Comparison of ENCODE assay signal across 23 mouse cellular contexts in genomic region chr13:74296376-74296775, GRCm38 (mm10). TPM values are rescaled to one million over a fixed set of nuclear protein-coding genes. Genes with fewer than 3 reads are reported as not detected.
A peak's percentile ranks its signal among the peaks of the same experiment; 100 is the strongest.
DNase-seq lines count a peak whose midpoint lies in the region; ATAC-seq and TF ChIP-seq lines count a peak whose summit lies in the region.
"Had no signal": no experiment of that assay in that cellular context is flagged by ENCODE, and none has a peak within 500 bp of the region (broad histone marks: within the 10 kb centered on the region; RNA-seq: fewer than 3 reads in every experiment).

No protein-coding gene starts in this region.

- H3K4me2 ChIP-seq in kidney, embryonic 15.5 days, result no peak overlapping the region
- H3K4me2 ChIP-seq in hindbrain, embryonic 14.5 days (replicated peaks), result no peak overlapping the region
- H3K4me2 ChIP-seq: embryonic facial prominence, embryonic 12.5 days; forebrain, embryonic 13.5 days; forebrain, embryonic 15.5 days had no signal

- intact Hi-C loops in heart, adult 2 months (cut with DNase I), result loop anchor here (5.0 kb wide), 1 partner anchor 49 kb away; no protein-coding TSS in a partner anchor

- no peak overlapping the region for H3K9ac ChIP-seq in heart, adult 2 months (ENCODE audit: low read depth, low read length)
- H3K9ac ChIP-seq in kidney, embryonic 15.5 days, result no peak overlapping the region
- no peak overlapping the region for H3K9ac ChIP-seq in hindbrain, embryonic 14.5 days
- H3K9ac ChIP-seq: embryonic facial prominence, embryonic 12.5 days; forebrain, embryonic 13.5 days; forebrain, embryonic 15.5 days; forebrain, postnatal 0 days had no signal

- no peaks in the 10 kb centered on the region for H3K27me3 ChIP-seq in heart, adult 2 months (ENCODE audit: control insufficient read depth, insufficient read depth, low read length)
- peaks cover 26% of the 10 kb centered on the region for H3K27me3 ChIP-seq in kidney, embryonic 15.5 days
- peaks cover 16% of the 10 kb centered on the region for H3K27me3 ChIP-seq in hindbrain, embryonic 14.5 days (ENCODE audit: control insufficient read depth, insufficient read depth, low read length)

- H3K9me3 ChIP-seq in kidney, embryonic 15.5 days (replicated peaks), result no peaks in the 10 kb centered on the region
- no peaks in the 10 kb centered on the region for H3K9me3 ChIP-seq in hindbrain, embryonic 14.5 days (ENCODE audit: control insufficient read depth, low read length)
- H3K9me3 ChIP-seq: embryonic facial prominence, embryonic 10.5 days; embryonic facial prominence, embryonic 12.5 days; forebrain, embryonic 13.5 days; forebrain, embryonic 15.5 days had no signal

- peak; percentile 43 for DNase-seq in heart, adult 11 months
- DNase-seq in heart, adult 2 months, result no peak
- DNase-seq in 3T3-L1 (ENCODE audit: low read depth, low spot score), result peak; percentile 57
- no peak for DNase-seq in lung, postnatal 10 days
- no peak for DNase-seq in hindbrain, embryonic 14.5 days (ENCODE audit: low spot score)
- DNase-seq: adrenal gland, postnatal 10 days; adrenal gland, postnatal 25 days; cerebellum, adult 11-12 months; cerebellum, adult 2 months; cerebellum, adult 9-10 months; cerebellum, postnatal 10 days; cerebellum, postnatal 25 days; forebrain, postnatal 0 days had no signal

- TF ChIP-seq POLR2A in heart, adult 2 months (IDR thresholded peaks at IDR 0.05; ENCODE audit: insufficient read depth, low read depth, low read length), result no peak
- no peak for TF ChIP-seq POLR2A in embryonic fibroblast, embryonic 13.5 days (IDR thresholded peaks at IDR 0.05; ENCODE audit: low read depth, low read length)

- H3K27ac ChIP-seq in heart, adult 2 months, result no peak overlapping the region
- peak overlapping the region; percentile 54 for H3K27ac ChIP-seq in embryonic fibroblast, embryonic 13.5 days (ENCODE audit: insufficient read depth, low read length)
- no peak overlapping the region for H3K27ac ChIP-seq in kidney, embryonic 15.5 days
- H3K27ac ChIP-seq in hindbrain, embryonic 14.5 days, result no peak overlapping the region
- H3K27ac ChIP-seq: embryonic facial prominence, embryonic 10.5 days; embryonic facial prominence, embryonic 12.5 days; forebrain, embryonic 13.5 days; forebrain, embryonic 15.5 days had no signal

- TF ChIP-seq EP300 in heart, adult 2 months (IDR thresholded peaks at IDR 0.05; ENCODE audit: insufficient read depth, low read depth, low read length), result no peak

- WGBS in heart, adult 2 months, result 61% methylated on average over 7 of the region's 7 CpGs
- 73% methylated on average over 7 of the region's 7 CpGs for WGBS in kidney, embryonic 15.5 days
- 81% methylated on average over 7 of the region's 7 CpGs for WGBS in hindbrain, embryonic 14.5 days

- H3K79me2 ChIP-seq in heart, adult 2 months (replicated peaks; ENCODE audit: control insufficient read depth, insufficient read depth, low read length), result no peaks in the 10 kb centered on the region

- no peak for TF ChIP-seq CTCF in heart, adult 2 months (IDR thresholded peaks at IDR 0.05)
- TF ChIP-seq CTCF in embryonic fibroblast, embryonic 13.5 days (IDR thresholded peaks at IDR 0.05; ENCODE audit: borderline replicate concordance, insufficient read depth, low read length), result no peak

- H3K36me3 ChIP-seq in heart, adult 2 months (ENCODE audit: control insufficient read depth, insufficient read depth, low read length), result no peaks in the 10 kb centered on the region
- 0 out of 2 replicates have a peak, but pooled peaks cover under 1% of the 10 kb centered on the region for H3K36me3 ChIP-seq in kidney, embryonic 15.5 days
- no peaks in the 10 kb centered on the region for H3K36me3 ChIP-seq in hindbrain, embryonic 14.5 days (replicated peaks; ENCODE audit: control insufficient read depth, insufficient read depth)
- H3K36me3 ChIP-seq: embryonic facial prominence, embryonic 10.5 days; embryonic facial prominence, embryonic 12.5 days; forebrain, embryonic 15.5 days had no signal

- no peaks in the 10 kb centered on the region for H3K4me1 ChIP-seq in heart, adult 2 months (ENCODE audit: control insufficient read depth, insufficient read depth, low read length)
- H3K4me1 ChIP-seq in embryonic fibroblast, embryonic 13.5 days (ENCODE audit: control insufficient read depth, insufficient read depth, low read length), result 0 out of 2 replicates have a peak, but pooled peaks cover 4% of the 10 kb centered on the region
- peaks cover 7% of the 10 kb centered on the region for H3K4me1 ChIP-seq in kidney, embryonic 15.5 days
- no peaks in the 10 kb centered on the region for H3K4me1 ChIP-seq in hindbrain, embryonic 14.5 days (replicated peaks; ENCODE audit: control insufficient read depth, insufficient read depth, low read length)
- H3K4me1 ChIP-seq: embryonic facial prominence, embryonic 12.5 days had no signal

- no peak for ATAC-seq in kidney, embryonic 15.5 days (replicated peaks; ENCODE audit: low FRiP score)
- no peak for ATAC-seq in hindbrain, embryonic 14.5 days (ENCODE audit: low FRiP score)
- ATAC-seq: activated CD4-positive, CD25-positive, alpha-beta regulatory T cell, adult 4 months; forebrain, embryonic 13.5 days; forebrain, embryonic 15.5 days; forebrain, postnatal 0 days; Patski had no signal

- H3K4me3 ChIP-seq in heart, adult 2 months, result no peak overlapping the region
- no peak overlapping the region for H3K4me3 ChIP-seq in embryonic fibroblast, embryonic 13.5 days (ENCODE audit: insufficient read depth, low read length)
- H3K4me3 ChIP-seq in kidney, embryonic 15.5 days (replicated peaks), result no peak overlapping the region
- no peak overlapping the region for H3K4me3 ChIP-seq in hindbrain, embryonic 14.5 days (replicated peaks; ENCODE audit: low read length)
- H3K4me3 ChIP-seq: embryonic facial prominence, embryonic 10.5 days; embryonic facial prominence, embryonic 12.5 days; erythroblast, embryonic 14.5 days; forebrain, embryonic 13.5 days; forebrain, embryonic 15.5 days had no signal

RNA-seq across cellular contexts. Expression of gene Ahrr, which starts 4.2 kb away (rescaled TPM):
- total RNA-seq in heart, adult 2 months (2021), result under 1 TPM; 0.89 to 0.91 TPM
- polyA plus RNA-seq in heart, adult 2 months (2012; rRNA removed), result 1.2 and 2.7 TPM in 2 replicates
- 15.7 and 18.5 TPM in 2 replicates for polyA plus RNA-seq in embryonic fibroblast, embryonic 13.5 days (2011; ENCODE audit: insufficient read length, low read depth, missing spikeins)
- polyA plus RNA-seq in kidney, embryonic 15.5 days (2015; fragmentation: Nextera tagmentation; extraction: Ambion mirVana), result 0.45 and 0.52 TPM in 2 replicates
- 0.51 and 0.52 TPM in 2 replicates for polyA plus RNA-seq in hindbrain, embryonic 14.5 days (2014; fragmentation: Nextera tagmentation; extraction: Ambion mirVana)
- total RNA-seq: MEL had no signal
- polyA plus RNA-seq: Patski had no signal

RNA-seq across cellular contexts. Expression of gene Pdcd6, which starts 21.0 kb away (rescaled TPM):
- total RNA-seq in heart, adult 2 months (2021), result 10 to 100 TPM; 40.2 to 43.5 TPM
- 51.0 and 84.2 TPM in 2 replicates for polyA plus RNA-seq in heart, adult 2 months (2012; rRNA removed)
- 121 and 123 TPM in 2 replicates for polyA plus RNA-seq in embryonic fibroblast, embryonic 13.5 days (2011; ENCODE audit: insufficient read length, low read depth, missing spikeins)
- polyA plus RNA-seq in kidney, embryonic 15.5 days (2015; fragmentation: Nextera tagmentation; extraction: Ambion mirVana), result 155 and 157 TPM in 2 replicates
- 126 and 138 TPM in 2 replicates for polyA plus RNA-seq in hindbrain, embryonic 14.5 days (2014; fragmentation: Nextera tagmentation; extraction: Ambion mirVana)

RNA-seq across cellular contexts. Expression of gene Sdha, which starts 53.7 kb away (rescaled TPM):
- 1,000 to 10,000 TPM; 1,363 to 1,571 TPM for total RNA-seq in heart, adult 2 months (2021)
- 687 and 1,076 TPM in 2 replicates for polyA plus RNA-seq in heart, adult 2 months (2012; rRNA removed)
- 224 and 225 TPM in 2 replicates for polyA plus RNA-seq in embryonic fibroblast, embryonic 13.5 days (2011; ENCODE audit: insufficient read length, low read depth, missing spikeins)
- 308 and 323 TPM in 2 replicates for polyA plus RNA-seq in kidney, embryonic 15.5 days (2015; fragmentation: Nextera tagmentation; extraction: Ambion mirVana)
- polyA plus RNA-seq in hindbrain, embryonic 14.5 days (2014; fragmentation: Nextera tagmentation; extraction: Ambion mirVana), result 195 and 217 TPM in 2 replicates

RNA-seq across cellular contexts. Expression of gene Ccdc127, which starts 53.7 kb away (rescaled TPM):
- total RNA-seq in heart, adult 2 months (2021), result 10 to 100 TPM; 51.3 to 53.5 TPM
- polyA plus RNA-seq in heart, adult 2 months (2012; rRNA removed), result 5.5 and 7.5 TPM in 2 replicates
- polyA plus RNA-seq in embryonic fibroblast, embryonic 13.5 days (2011; ENCODE audit: insufficient read length, low read depth, missing spikeins), result 62.2 and 70.0 TPM in 2 replicates
- 60.7 and 61.7 TPM in 2 replicates for polyA plus RNA-seq in kidney, embryonic 15.5 days (2015; fragmentation: Nextera tagmentation; extraction: Ambion mirVana)
- polyA plus RNA-seq in hindbrain, embryonic 14.5 days (2014; fragmentation: Nextera tagmentation; extraction: Ambion mirVana), result 46.2 and 46.8 TPM in 2 replicates

Comparison
In these comparisons a context has a peak if more than half of its experiments do, and no peak if none do; other contexts are left out.
1. DNase-seq: peak in heart, adult 11 months (single experiment) and 3T3-L1 (single experiment); none in heart, adult 2 months (0 of 2), lung, postnatal 10 days (single experiment) and hindbrain, embryonic 14.5 days (single experiment).